Mouse (Mus musculus): ENCODE measurements around the gene Tenm3.

DNA sequence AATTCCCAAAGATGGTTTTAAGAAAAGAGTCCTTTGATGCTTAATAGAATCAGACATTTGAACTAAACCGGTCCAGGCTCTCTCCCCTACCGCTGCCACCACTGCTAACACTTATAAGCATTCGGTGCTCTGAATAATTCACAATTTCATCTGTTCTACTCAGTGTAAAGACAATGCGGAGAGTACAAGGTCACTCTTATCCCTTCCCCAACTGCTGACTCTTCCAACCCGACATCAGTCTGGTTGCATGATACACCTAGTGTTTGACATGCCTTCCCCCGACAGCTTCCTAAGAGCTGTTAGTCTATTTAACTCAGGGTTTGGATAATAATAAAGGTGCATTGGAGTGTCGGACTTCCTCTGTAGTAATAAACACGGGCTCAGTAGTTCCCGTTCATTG, 128.1 kb downstream of the Tenm3 start:
- TF ChIP-seq CTCF (IDR thresholded peaks at IDR 0.05; ENCODE audit: borderline replicate concordance, insufficient read depth, low read length) (no peak), POLR2A (IDR thresholded peaks at IDR 0.05; ENCODE audit: low read depth, low read length) (no peak)
